Mouse (Mus musculus) hindbrain, embryonic 10.5 days (tissue): ENCODE data around the gene Tecpr2. TPM values are rescaled to one million over a fixed set of nuclear protein-coding genes. Genes with fewer than 3 reads are reported as not detected.
A peak's percentile ranks its signal among the peaks of the same experiment; 100 is the strongest.

Source experiments
- DNase-seq: peaks from one replicate; pipeline ENCODE4 v3.0.0-alpha.2; 2017; ENCODE audit warnings: low spot score
- H3K27ac ChIP-seq: fragments of 300-500 bp; sonication (generic); 2 replicates; pipeline ENCODE4 v1.5.1; 2016; ENCODE audit warnings: mild to moderate bottlenecking, moderate library complexity
- H3K27me3 ChIP-seq: fragments of 300-500 bp; sonication (generic); 2 replicates; pipeline ENCODE4 v1.6.1; 2016; ENCODE audit warnings: mild to moderate bottlenecking; ENCODE audit not compliant: poor library complexity, insufficient read depth, severe bottlenecking
- H3K36me3 ChIP-seq: fragments of 300-500 bp; sonication (generic); 2 replicates; pipeline ENCODE4 v1.6.1; 2016; ENCODE audit warnings: mild to moderate bottlenecking, moderate library complexity
- H3K4me1 ChIP-seq: fragments of 300-500 bp; sonication (generic); replicated peaks from 2 replicates; pipeline ENCODE4 v1.6.1; 2016; ENCODE audit warnings: mild to moderate bottlenecking
- H3K4me3 ChIP-seq: fragments of 300-500 bp; sonication (generic); 2 replicates; pipeline ENCODE4 v1.5.1; 2016; ENCODE audit warnings: mild to moderate bottlenecking, moderate library complexity
- H3K9me3 ChIP-seq: fragments of 300-500 bp; sonication (generic); 2 replicates; pipeline ENCODE4 v1.6.1; 2016; ENCODE audit warnings: mild to moderate bottlenecking, moderate library complexity
- WGBS: fragments of 180-500 bp; shearing (Covaris S2); methylation state at CpG from one replicate; pipeline ENCODE4 v1.1.7; 2016; 5-methylcytosine and 5-hydroxymethylcytosine counted together
- polyA plus RNA-seq: library from polyadenylated mRNA; unstranded; fragments of >200 nt; fragmentation: Nextera tagmentation; extraction: Ambion mirVana; gene quantifications from 2 replicates; pipeline ENCODE4 v1.2.1, GENCODE M21; 2016

Tecpr2 gene
- 6.5 and 7.0 TPM in 2 replicates for polyA plus RNA-seq

DNA sequence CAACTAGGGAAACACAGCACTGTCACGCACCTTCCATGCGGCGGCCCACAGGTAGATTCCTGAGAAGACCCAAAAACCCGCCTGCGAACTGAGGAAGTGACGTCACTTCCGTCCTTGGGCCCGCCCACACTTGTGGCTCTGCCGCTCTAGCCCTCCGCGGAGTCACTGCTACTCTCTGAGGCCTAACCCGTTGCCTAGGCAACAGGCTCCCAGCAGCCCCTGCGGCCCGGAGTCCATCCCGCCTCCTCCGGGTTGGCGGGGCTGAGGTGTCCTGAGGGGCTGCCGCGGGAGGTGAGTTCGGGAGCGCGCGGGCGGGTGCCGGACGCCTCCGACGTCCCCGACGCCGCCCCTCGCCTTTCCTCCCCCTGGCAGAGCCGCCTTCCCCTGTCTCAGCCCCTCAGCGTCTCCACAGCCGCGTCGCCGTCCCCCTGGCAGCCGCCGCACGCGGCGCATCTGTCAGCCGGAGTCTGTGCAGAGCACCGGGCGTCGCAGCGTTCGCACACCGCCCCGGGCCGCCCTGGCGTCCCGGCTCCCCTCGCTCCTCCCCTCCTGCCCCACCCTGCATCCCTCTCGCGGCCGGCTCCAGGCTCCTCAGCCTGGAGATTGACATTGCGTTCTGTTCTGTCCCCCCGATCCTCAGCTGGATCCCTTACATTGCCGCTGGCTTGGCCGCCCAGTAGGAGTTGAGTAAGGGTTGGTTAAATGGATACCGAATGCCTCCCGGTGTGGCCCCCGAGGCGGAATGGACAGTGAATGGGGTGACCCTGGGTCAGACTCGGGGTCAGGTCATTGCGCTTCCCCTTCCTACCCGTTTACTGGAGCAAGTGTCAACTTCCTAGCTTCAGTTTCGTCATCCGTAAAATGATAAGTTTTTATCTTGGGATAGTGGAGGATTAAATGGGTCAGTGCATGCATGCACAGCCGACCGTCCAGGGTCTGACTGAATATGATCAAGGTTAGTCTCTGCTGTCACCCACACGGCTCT is at the start of gene Tecpr2, which contains the start of gene Cinp:
Gene Tecpr2 (plus strand): TSS at position 229 of the 985 bp plus-strand sequence.
Gene Cinp (minus strand): TSS at position 110 of the 985 bp plus-strand sequence.
- DNase-seq = peak; percentile 97
- H3K4me1 ChIP-seq = peaks cover 29% of the 10 kb centered on the region
- H3K27ac ChIP-seq = peak within 1 kb of the TSS; percentile 95
- H3K36me3 ChIP-seq = peaks cover 4% of the 10 kb centered on the region; the same call in 1 of the 2 replicates
- H3K27me3 ChIP-seq = no peaks in the 10 kb centered on the region
- H3K4me3 ChIP-seq = peak within 1 kb of the TSS; percentile 95
- no peaks in the 10 kb centered on the region for H3K9me3 ChIP-seq
- 1% methylated on average over 74 of the region's 74 CpGs for WGBS

DNA sequence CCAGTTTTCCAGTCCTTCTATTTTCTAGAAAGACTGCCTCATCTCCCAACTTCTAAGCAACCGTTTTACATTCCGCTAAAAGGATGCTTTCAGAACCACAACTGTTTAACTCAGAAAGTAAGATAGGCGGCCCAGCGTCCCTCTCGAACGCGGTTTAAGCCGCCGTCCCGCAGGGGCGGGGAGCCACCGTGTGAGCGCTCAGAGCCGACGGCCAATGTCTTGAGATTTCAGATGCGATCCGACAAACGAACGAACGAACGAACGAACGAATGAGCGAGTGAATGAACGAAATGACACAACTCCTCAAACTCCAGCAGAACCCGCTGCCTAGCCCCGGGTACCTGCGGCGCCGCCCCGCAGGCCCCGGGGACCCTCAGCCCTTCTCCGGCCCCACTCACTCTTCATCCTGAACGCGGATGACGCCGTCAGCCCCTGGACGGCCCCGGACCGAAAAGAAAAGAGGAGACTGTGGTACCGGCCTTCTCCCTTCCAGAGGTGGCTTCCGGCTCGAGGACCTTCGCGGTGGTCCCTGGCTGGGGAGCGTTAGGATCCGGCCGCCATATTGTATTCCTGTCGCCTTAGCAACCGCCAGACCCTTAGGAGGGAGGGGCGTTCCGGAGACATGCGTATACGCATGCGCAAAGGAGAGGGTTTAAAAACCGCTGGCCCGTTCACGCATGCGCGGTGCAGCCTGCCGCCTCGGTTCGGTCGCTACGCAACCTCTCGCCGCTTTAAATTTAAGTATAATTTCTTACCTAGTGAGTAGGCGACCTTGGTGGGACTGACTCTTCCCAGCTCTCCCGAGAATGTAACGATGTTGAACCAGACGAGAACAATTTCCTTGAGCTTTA is 48.5 kb upstream of the Tecpr2 start, which contains the start of gene Mok:
Gene Mok (minus strand): TSS at position 592 of the 851 bp plus-strand sequence.
- Histone ChIP-seq H3K4me3 (peak within 1 kb of the TSS; percentile 82), H3K27ac (peak within 1 kb of the TSS; percentile 85), H3K9me3 (no peaks in the 10 kb centered on the region), H3K4me1 (peaks cover 55% of the 10 kb centered on the region), H3K27me3 (peaks cover 10% of the 10 kb centered on the region; the same call in 1 of the 2 replicates), H3K36me3 (no peaks in the 10 kb centered on the region)
- peak; percentile 96 for DNase-seq
- under 1% methylated on average over 71 of the region's 71 CpGs for WGBS

DNA sequence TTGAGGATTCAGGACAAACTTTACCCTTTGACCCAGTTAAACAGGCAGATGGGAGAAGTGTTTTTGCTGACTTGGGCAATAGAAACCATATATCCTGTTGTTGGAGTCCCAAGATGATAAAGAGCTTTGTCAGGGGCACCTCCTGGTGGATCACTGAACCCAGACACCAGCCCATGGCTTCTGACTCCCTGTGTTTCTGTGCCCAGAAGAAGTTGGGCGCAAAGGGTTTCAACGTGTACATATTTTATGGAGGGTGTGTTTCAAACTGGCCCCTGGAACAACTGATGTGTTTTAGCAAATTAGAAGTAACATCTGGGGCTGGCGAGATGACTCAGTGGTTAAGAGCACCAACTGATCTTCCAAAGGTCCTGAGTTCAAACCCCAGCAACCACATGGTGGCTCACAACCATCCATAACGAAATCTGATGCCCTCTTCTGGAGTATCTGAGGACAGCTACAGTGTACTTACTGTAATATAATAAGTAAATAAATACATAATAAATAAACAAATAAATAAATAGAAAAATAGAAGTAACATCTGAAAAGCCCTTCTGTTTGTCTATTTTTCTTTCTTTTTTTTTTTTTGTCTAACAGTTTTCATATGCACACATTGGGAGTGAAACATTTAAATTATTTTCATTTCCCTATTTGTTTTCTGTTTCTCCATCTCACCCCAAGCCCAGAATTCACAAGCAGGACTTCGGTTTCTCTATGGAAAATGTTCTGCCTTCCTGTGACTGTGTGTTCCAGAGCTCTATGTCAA is 47.2 kb upstream of the Tecpr2 start:
- no peaks in the 10 kb centered on the region for H3K36me3 ChIP-seq
- peaks cover 20% of the 10 kb centered on the region for H3K27me3 ChIP-seq
- no peaks in the 10 kb centered on the region for H3K9me3 ChIP-seq
- H3K4me1 ChIP-seq = peaks cover 57% of the 10 kb centered on the region
- no peak for DNase-seq
- 73% methylated on average over 5 of the region's 5 CpGs for WGBS
- no peak overlapping the region for H3K4me3 ChIP-seq
- H3K27ac ChIP-seq = no peak overlapping the region

DNA sequence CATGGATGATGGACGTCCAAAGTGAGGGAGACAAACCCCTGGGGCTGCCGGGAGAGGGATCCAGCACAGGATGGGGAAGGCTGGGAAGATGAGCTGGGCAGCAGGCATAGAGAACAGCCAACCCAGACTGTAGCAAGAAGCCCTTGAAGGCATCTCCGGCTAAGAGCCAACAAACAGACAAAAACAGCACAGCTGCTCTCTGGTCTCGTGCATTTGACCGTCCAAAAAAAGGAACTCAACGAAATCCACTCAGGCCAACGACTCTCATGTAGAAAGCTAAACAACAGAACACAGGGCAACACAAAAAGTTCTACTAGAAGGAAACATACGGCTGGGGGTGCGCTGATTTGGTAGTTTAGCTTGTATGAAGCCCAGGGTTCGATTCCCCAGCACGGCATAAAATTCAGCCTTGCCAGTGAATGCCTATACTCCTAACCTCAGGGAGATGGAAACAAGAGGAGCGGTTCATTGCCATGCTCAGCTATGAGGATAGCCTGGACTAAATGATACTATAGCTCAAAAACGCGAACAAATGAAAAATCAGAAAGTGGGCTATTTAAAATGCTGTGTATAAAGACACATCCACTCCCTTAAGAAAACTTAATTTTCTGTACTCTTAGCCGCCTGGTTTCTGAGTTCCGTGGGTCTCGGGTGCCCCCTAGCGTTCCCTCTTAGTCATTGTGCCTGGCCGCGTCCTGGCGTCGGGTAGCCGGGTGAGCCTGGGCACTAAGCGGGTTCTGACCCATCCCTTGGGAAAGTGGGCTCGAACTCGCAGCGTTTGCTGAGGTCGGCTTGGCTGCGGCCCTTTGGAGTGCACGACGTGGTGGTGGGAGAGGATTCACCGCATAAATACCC is 45.6 kb upstream of the Tecpr2 start:
- no peaks in the 10 kb centered on the region for H3K36me3 ChIP-seq
- DNase-seq = peak; percentile 85
- no peaks in the 10 kb centered on the region for H3K9me3 ChIP-seq
- H3K27ac ChIP-seq = peak overlapping the region; percentile 13; the same call in 1 of the 2 replicates
- peaks cover 48% of the 10 kb centered on the region for H3K4me1 ChIP-seq
- peak overlapping the region; percentile 59 for H3K4me3 ChIP-seq
- WGBS = 19% methylated on average over 32 of the region's 32 CpGs
- peaks cover 27% of the 10 kb centered on the region for H3K27me3 ChIP-seq

DNA sequence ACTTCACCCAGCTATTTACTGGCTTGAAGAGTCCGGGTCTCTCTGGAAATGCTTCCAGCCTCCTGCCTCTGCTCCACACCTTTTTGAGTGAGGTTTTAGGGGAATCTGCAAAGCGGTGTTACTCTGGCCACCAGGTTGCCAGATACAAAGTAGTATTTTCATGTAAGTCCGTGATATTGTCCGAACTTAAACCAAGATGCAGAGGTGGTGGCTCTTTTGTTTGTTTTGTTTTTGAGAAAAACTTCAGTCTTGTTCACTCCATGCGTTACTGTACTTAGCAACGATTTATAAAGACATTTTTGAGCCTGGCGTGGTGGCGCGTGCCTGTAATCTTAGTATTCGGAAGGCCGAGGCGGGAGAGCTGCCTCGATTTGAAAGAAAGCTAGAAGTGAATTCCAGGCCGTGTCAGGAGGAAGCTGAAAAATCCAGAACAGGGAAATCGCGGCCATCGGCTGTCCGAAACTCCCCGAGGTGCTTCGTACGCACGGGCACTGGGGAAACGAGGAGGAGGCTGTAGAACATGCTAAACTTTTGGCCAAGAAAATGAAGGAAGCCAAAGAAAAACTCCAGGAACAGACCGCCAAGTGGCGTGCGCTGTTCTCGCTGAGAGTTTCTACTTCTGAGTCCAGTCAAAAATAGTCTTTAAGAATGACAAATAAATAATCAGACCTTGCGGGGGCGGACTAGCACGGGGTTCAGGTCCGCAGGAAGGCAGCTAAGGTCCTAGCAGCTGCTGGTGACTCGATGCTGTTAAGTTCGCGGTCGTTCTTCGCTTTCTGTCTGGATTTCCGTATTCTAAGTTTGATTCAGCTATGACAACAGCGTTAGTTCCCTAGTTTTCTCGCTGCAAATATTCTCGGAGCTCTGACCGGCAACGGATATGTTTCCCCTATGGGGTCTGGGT is 44.6 kb upstream of the Tecpr2 start:
- Histone ChIP-seq H3K9me3 (no peaks in the 10 kb centered on the region), H3K4me1 (peaks cover 45% of the 10 kb centered on the region), H3K27me3 (peaks cover 31% of the 10 kb centered on the region), H3K27ac (peak overlapping the region; percentile 62), H3K4me3 (peak overlapping the region; percentile 59), H3K36me3 (no peaks in the 10 kb centered on the region)
- no peak for DNase-seq
- 1% methylated on average over 42 of the region's 42 CpGs for WGBS

DNA sequence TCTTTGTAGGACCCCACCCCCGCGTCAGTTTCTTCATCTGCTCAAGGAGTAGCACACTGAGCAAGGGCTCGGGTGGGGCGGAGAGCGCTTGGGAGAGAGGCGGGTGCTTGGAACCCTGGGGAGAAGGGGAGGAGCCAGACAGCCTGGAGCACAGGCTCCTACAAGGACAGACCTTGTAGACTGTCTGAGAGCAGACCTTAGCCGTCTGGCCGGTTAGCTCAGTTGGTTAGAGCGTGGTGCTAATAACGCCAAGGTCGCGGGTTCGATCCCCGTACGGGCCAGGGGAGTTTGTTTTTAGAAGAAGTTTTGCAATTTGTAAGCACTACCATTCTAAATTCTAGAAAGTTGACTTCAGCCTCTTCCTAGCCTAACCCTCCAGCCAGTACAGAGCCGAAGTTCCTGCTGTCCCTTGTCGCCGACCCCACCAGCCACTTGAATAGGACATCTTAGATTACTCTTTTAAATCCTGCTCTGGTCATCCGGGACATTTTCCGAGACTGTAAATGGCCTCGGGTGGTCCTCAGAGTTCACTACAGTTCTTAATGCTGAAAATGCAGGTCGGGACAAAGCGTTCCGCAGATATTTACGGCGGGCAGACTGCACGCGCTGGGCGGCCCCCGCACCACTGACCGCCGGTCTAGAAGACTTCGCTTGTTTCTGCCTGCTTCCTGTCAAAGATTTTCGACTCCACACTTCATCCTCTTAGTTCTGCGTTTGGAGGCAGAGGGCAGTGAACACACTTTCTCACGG is 43.8 kb upstream of the Tecpr2 start:
- Histone ChIP-seq H3K36me3 (no peaks in the 10 kb centered on the region), H3K9me3 (no peaks in the 10 kb centered on the region), H3K4me3 (peak overlapping the region; percentile 59), H3K27ac (peak overlapping the region; percentile 71), H3K4me1 (peaks cover 45% of the 10 kb centered on the region), H3K27me3 (peaks cover 31% of the 10 kb centered on the region)
- DNase-seq = peak; percentile 96
- WGBS = under 1% methylated on average over 36 of the region's 36 CpGs

DNA sequence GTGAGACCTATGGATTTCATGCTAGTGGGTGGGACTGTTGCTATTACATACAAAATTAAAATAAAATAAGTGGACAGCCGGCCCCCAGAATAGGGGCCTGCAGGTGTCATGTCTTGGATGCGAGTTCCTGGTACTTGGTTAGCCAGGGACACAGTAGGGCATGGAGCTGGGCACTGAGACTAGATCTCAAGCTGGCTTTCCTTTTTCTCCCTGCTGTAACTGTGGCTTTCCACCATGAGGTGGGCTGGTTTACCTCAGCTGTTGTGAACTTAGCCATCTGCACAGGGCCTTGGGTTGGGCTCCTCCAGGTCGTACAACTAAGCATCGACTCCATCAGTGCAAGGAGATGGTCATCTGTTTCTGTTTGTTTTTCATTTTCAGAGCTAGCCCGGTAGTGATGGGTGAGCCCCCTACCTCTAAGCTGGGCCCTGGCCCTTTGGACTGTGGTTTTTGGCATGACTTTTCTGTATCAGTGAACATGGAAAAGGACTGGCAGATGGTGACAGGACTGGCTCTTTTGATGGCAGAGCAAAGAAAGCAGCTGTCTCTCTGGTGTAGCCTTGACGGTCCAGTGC is 42.8 kb upstream of the Tecpr2 start:
- Histone ChIP-seq H3K27ac (no peak overlapping the region; the same call in 1 of the 2 replicates), H3K27me3 (peaks cover 31% of the 10 kb centered on the region), H3K9me3 (no peaks in the 10 kb centered on the region), H3K4me1 (peaks cover 50% of the 10 kb centered on the region), H3K36me3 (no peaks in the 10 kb centered on the region), H3K4me3 (peak overlapping the region; percentile 59)
- no peak for DNase-seq
- 70% methylated on average over 6 of the region's 6 CpGs for WGBS

DNA sequence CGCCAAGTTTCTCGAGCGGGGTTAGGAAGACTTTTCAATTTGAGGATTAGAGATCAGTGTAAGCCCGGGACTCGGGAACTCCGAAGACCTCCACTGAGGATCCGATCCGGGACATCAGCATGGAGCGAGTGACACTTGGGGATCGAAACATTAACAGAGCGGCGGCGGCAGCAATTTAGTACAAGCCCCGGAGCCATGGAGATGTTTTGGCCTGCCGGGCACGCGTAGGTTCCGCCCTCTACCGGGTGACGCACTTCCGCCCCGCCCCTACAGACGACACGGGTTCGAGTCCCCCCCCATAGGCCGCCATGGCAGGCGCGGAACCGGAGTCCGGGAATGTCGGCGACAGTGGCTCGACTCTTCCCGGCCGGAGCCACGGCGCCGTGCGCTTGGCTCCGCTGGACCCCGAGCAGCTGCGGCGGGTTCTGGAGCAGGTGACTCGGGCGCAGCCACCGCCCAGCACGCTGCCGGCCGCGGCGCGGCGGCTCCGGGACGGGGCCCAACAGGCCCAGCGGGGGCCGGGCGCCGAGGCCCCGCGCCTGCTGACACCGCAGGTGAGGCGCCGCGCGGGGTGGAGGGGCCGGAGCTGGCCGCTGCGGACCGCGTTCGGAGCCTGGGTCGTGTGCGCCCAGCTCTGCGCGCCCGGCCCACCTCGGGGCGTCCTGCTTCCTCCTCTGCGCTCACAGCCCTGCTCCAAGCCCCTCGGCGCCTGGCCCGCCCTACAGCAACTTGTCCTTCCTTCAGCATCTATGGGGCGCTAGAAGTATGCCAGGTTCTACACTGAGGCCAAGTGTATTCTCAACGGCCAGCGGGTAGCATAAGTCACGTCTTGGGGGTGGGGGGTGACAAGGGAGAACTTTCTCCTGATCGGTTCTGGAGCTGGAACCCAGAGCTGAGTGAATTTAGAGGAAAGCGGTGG is 38.8 kb upstream of the Tecpr2 start, which contains the start of gene Zfp839:
Gene Zfp839 (plus strand): TSS at position 244 of the 919 bp plus-strand sequence.
- H3K27ac ChIP-seq = peak within 1 kb of the TSS; percentile 95
- H3K27me3 ChIP-seq = peaks cover 21% of the 10 kb centered on the region
- peak; percentile 87 for DNase-seq
- no peaks in the 10 kb centered on the region for H3K9me3 ChIP-seq
- WGBS = under 1% methylated on average over 89 of the region's 89 CpGs
- H3K4me3 ChIP-seq = peak within 1 kb of the TSS; percentile 98
- H3K4me1 ChIP-seq = peaks cover 33% of the 10 kb centered on the region
- peaks cover 5% of the 10 kb centered on the region for H3K36me3 ChIP-seq

DNA sequence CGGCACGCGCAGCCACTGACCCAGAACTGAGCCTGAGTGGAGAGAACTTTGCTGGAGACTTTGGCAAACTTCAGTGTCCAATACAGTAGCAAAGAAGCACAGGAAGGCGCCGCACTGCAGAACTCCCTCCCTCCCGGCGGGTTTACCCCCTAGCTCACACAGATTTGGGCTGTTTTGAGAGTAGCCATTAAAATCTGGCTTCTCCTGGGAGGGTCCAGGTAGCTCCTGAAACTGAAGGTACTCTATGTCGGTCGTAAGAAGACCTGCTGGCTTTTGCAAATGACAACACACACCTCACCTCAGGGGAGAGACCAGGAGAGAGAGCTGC is 38.2 kb upstream of the Tecpr2 start:
- WGBS = 14% methylated on average over 9 of the region's 9 CpGs

More for the DNA sequence above, 38.2 kb upstream of the Tecpr2 start:
- DNase-seq = no peak
- H3K27me3 ChIP-seq = peaks cover 21% of the 10 kb centered on the region
- H3K9me3 ChIP-seq = no peaks in the 10 kb centered on the region
- H3K4me1 ChIP-seq = peaks cover 27% of the 10 kb centered on the region
- peak overlapping the region; percentile 98 for H3K4me3 ChIP-seq
- peaks cover 11% of the 10 kb centered on the region for H3K36me3 ChIP-seq
- H3K27ac ChIP-seq = peak overlapping the region; percentile 95
